Mouse (Mus musculus): ENCODE data around the gene Hist2h2bb.
"Not testable (repeated sequence)": the region's sequence is repeated elsewhere in the genome, so short reads cannot be mapped to it uniquely, and the experiment has no call there.

Gene Hist2h2bb

GRCm38 (mm10) chr3:96269511-96270474, at the start of gene Hist2h2bb:
Gene Hist2h2bb, plus strand, starts transcription at chr3:96269752.
- peak; percentile 92 to 97 for DNase-seq (ENCODE audit: low spot score in 2 of 2)

GRCm38 (mm10) chr3:96220131-96220764, 49.3 kb upstream of the Hist2h2bb start:
- not testable (repeated sequence) for DNase-seq (ENCODE audit: low spot score in 2 of 2)

- peak; percentile 88 to 96 for DNase-seq (ENCODE audit: low spot score in 2 of 2)
Observed at GRCm38 (mm10) chr3:96220765-96221639, 48.5 kb upstream of the Hist2h2bb start, which contains the start of the genes Hist2h2ac and Hist2h2be. Gene Hist2h2ac, minus strand, starts transcription at chr3:96220880. Gene Hist2h2be, plus strand, starts transcription at chr3:96221119.

GRCm38 (mm10) chr3:96221640-96222038, 47.9 kb upstream of the Hist2h2bb start:
- peak; percentile 62 to 75 for DNase-seq (ENCODE audit: low spot score in 2 of 2)

GRCm38 (mm10) chr3:96222774-96223173, 46.8 kb upstream of the Hist2h2bb start:
- peak in 1 of 2 experiments; percentile 17 for DNase-seq (ENCODE audit: low spot score in 2 of 2)

GRCm38 (mm10) chr3:96225421-96225820, 44.1 kb upstream of the Hist2h2bb start:
- no peak for DNase-seq (ENCODE audit: low spot score in 2 of 2)

- DNase-seq (ENCODE audit: low spot score in 2 of 2): no peak
Observed at GRCm38 (mm10) chr3:96226695-96227648, 42.6 kb upstream of the Hist2h2bb start.

GRCm38 (mm10) chr3:96228828-96229227, 40.7 kb upstream of the Hist2h2bb start:
- DNase-seq (ENCODE audit: low spot score in 2 of 2): no peak

- no peak for DNase-seq (ENCODE audit: low spot score in 2 of 2)
Observed at GRCm38 (mm10) chr3:96230404-96230803, 39.1 kb upstream of the Hist2h2bb start.

- DNase-seq (ENCODE audit: low spot score in 2 of 2): no peak
Observed at GRCm38 (mm10) chr3:96230910-96231757, 38.4 kb upstream of the Hist2h2bb start.

- no peak for DNase-seq (ENCODE audit: low spot score in 2 of 2)
Observed at GRCm38 (mm10) chr3:96231758-96232120, 37.8 kb upstream of the Hist2h2bb start.

- DNase-seq (ENCODE audit: low spot score in 2 of 2): no peak
Observed at GRCm38 (mm10) chr3:96234914-96235313, 34.6 kb upstream of the Hist2h2bb start.

GRCm38 (mm10) chr3:96235836-96236235, 33.7 kb upstream of the Hist2h2bb start:
- DNase-seq (ENCODE audit: low spot score in 2 of 2): no peak

GRCm38 (mm10) chr3:96236834-96237334, 32.7 kb upstream of the Hist2h2bb start:
- DNase-seq (ENCODE audit: low spot score in 2 of 2): peak in 1 of 2 experiments; percentile 45

GRCm38 (mm10) chr3:96237335-96237903, 32.1 kb upstream of the Hist2h2bb start:
- peak in 1 of 2 experiments; percentile 53 for DNase-seq (ENCODE audit: low spot score in 2 of 2)

GRCm38 (mm10) chr3:96237904-96238511, 31.5 kb upstream of the Hist2h2bb start:
- peak; percentile 46 to 49 for DNase-seq (ENCODE audit: low spot score in 2 of 2)

- peak; percentile 76 to 80 for DNase-seq (ENCODE audit: low spot score in 2 of 2)
Observed at GRCm38 (mm10) chr3:96238954-96239793, 30.4 kb upstream of the Hist2h2bb start, which contains the start of gene Hist2h3c2. Gene Hist2h3c2, minus strand, starts transcription at chr3:96239127.

Measured in spleen, postnatal 10 days (tissue).